Mouse (Mus musculus) granulocyte monocyte progenitor cell, adult 5-6 weeks (primary cell): ENCODE measurements around the gene Depdc7. TPM values are rescaled to one million over a fixed set of nuclear protein-coding genes. Genes with fewer than 3 reads are reported as not detected.

ENCODE experiments used
- ATAC-seq: replicated peaks from 2 replicates; pipeline ENCODE4 v1.8.0; 2016; ENCODE audit warnings: mild to moderate bottlenecking, moderate TSS enrichment, inconsistent platforms; ENCODE audit not compliant: poor library complexity, severe bottlenecking
- total RNA-seq, 2 experiments: library from RNA; stranded (forward) in 1 of 2; stranded (reverse) in 1 of 2; fragments of 200-712, 200-1000 nt in 1 of 2; fragments of >200 nt in 1 of 2; fragmentation: Nextera tagmentation in 1 of 2; gene quantifications; 2 replicates each; pipeline ENCODE4 v1.2.3; 2014 to 2017

The Depdc7 gene
- total RNA-seq (2014; fragmentation: Nextera tagmentation) (2.4 and 2.9 TPM in 2 replicates), total RNA-seq (2017) (4.7 and 11.6 TPM in 2 replicates)

- peak; percentile 61 for ATAC-seq
Observed at GRCm38 (mm10) chr2:104742741-104743064, at the start of gene Depdc7. TSS of gene Depdc7 (minus strand) at chr2:104742878.

GRCm38 (mm10) chr2:104774763-104775162 is 32.1 kb upstream of the Depdc7 start:
- peak; percentile 25; the same call in 1 of the 2 replicates for ATAC-seq

GRCm38 (mm10) chr2:104768697-104769096 is 26.0 kb upstream of the Depdc7 start:
- no peak for ATAC-seq

- no peak for ATAC-seq
Observed at GRCm38 (mm10) chr2:104764018-104764417, 21.3 kb upstream of the Depdc7 start.

GRCm38 (mm10) chr2:104763134-104763703 is 20.5 kb upstream of the Depdc7 start:
- ATAC-seq = no peak

GRCm38 (mm10) chr2:104750611-104751010 is 7.9 kb upstream of the Depdc7 start:
- peak; percentile 77 for ATAC-seq

- ATAC-seq = no peak
Observed at GRCm38 (mm10) chr2:104748652-104749183, 6.0 kb upstream of the Depdc7 start.

GRCm38 (mm10) chr2:104746251-104746650 is 3.6 kb upstream of the Depdc7 start:
- ATAC-seq = peak; percentile 26

- no peak for ATAC-seq
Observed at GRCm38 (mm10) chr2:104743971-104744370, 1.3 kb upstream of the Depdc7 start.

GRCm38 (mm10) chr2:104743160-104743559 is 482 bp upstream of the Depdc7 start:
- ATAC-seq = no peak

- ATAC-seq = peak; percentile 66
Observed at GRCm38 (mm10) chr2:104741896-104742740, 560 bp downstream of the Depdc7 start.

GRCm38 (mm10) chr2:104741015-104741758 is 1.5 kb downstream of the Depdc7 start:
- ATAC-seq = no peak

GRCm38 (mm10) chr2:104740248-104740949 is 2.3 kb downstream of the Depdc7 start:
- peak; percentile 57 for ATAC-seq

- no peak for ATAC-seq
Observed at GRCm38 (mm10) chr2:104739691-104740090, 3.0 kb downstream of the Depdc7 start.

- ATAC-seq = no peak
Observed at GRCm38 (mm10) chr2:104736241-104736640, 6.4 kb downstream of the Depdc7 start.

- no peak for ATAC-seq
Observed at GRCm38 (mm10) chr2:104732562-104733256, 10.0 kb downstream of the Depdc7 start.

- peak; percentile 93 for ATAC-seq
Observed at GRCm38 (mm10) chr2:104732033-104732444, 10.6 kb downstream of the Depdc7 start.

- no peak for ATAC-seq
Observed at GRCm38 (mm10) chr2:104727369-104727768, 15.3 kb downstream of the Depdc7 start.

GRCm38 (mm10) chr2:104722021-104722420 is 20.7 kb downstream of the Depdc7 start:
- ATAC-seq = no peak

- ATAC-seq = no peak
Observed at GRCm38 (mm10) chr2:104717827-104718226, 24.9 kb downstream of the Depdc7 start.
